Mouse (Mus musculus) small intestine, adult 2 months (tissue): ENCODE measurements at regions not wholly inside any gene's neighbourhood (a gene's known extent, or its start where the extent isn't known, plus 50 kb on each side); places are given as distances from the start of the nearest gene placed in this dataset.

Experiments
- CTCF ChIP-seq: fragments of 200-500 bp; IDR thresholded peaks from 2 replicates; pipeline ENCODE4 v1.5.1; 2012; ENCODE audit warnings: low read depth, mild to moderate bottlenecking, control low read depth, inconsistent platforms, low read length, moderate library complexity, mixed read lengths; ENCODE audit not compliant: insufficient replicate concordance, insufficient read length; ENCODE audit errors: extremely low read depth
- POLR2A ChIP-seq: fragments of 200-500 bp; IDR thresholded peaks from 2 replicates; pipeline ENCODE4 v1.6.1; 2012; ENCODE audit warnings: low read depth, mild to moderate bottlenecking, control low read depth, inconsistent platforms, low read length, moderate library complexity

DNA sequence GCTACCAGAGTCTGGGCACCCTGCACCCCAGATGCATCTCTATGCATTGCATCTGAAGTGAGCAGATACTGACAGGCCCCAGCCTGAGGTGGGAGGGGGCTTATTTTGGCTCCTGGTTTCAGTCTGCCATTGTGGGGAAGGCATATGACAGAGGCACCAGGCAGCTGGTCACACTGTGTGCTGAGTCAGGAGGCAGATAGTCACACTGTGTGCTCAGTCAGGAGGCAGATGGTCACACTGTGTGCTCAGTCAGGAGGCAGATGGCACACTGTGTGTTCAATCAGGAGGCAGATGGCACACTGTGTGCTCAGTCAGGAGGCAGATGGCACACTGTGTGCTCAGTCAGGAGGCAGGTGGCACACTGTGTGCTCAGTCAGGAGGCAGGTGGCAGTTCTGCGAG, 55.5 kb upstream of the Cstad start:
- TF ChIP-seq CTCF, result no peak
- TF ChIP-seq POLR2A, result no peak
